Mouse (Mus musculus): ENCODE results near the gene Spata32. TPM values are rescaled to one million over a fixed set of nuclear protein-coding genes. Genes with fewer than 3 reads are reported as not detected.

Gene Spata32
- polyA plus RNA-seq, 1 experiment from 2014 or later: 1.2 TPM

DNA sequence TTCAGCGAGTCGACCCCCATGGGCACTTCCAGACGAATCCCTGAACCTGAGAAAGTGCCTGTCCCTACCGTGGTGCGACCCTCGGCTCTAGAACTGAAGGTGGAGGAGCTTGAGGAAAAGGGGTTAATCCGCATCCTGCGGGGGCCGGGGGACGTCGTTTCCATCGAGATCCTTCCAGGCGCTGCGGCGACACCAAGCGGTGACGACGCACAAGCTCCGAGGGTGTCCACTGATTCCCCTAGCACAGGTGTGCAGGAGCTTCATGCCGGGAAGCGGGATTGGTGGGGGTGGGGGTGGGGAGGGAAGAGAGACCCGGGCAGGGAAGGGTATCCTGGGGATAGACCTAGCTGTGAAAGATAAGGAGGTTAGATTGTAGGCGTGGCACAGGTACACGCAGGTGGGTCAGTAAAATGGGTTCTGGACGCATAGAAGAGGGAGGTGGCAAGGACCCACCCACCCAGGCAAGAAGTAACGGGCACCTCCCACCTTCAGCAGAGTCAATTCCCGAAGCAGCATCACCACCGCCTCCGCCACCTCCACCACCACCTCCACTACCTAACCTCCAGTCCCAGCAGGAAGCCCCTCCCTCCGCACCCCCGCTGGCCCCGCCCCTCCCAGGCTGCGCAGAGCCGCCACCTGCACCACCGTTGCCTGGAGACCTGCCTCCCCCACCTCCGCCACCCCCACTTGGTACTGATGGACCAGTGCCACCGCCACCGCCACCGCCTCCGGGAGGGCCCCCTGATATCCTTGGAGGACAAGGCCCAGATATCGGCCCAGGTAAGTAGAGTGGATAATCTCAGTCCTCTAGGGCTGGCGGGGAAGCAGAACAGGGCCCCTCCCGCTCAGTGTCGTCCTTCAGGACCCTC lies 25.0 kb downstream of the Spata32 start:
- Histone ChIP-seq H3K4me1 (ENCODE audit: control insufficient read depth, insufficient read depth, low read length) (peaks cover 6% of the 10 kb centered on the region; the same call in 1 of the 2 replicates), H3K36me3 (ENCODE audit: control insufficient read depth, insufficient read depth, low read length) (no peaks in the 10 kb centered on the region; the same call in 1 of the 2 replicates), H3K4me2 (ENCODE audit: low read length) (peak overlapping the region; percentile 52), H3K27ac (ENCODE audit: low read length) (no peak overlapping the region), H3K9ac (ENCODE audit: low read depth, low read length) (peak overlapping the region; percentile 56), H3K9me3 (replicated peaks; ENCODE audit: control insufficient read depth, low read length, poor library complexity, severe bottlenecking) (no peaks in the 10 kb centered on the region), H3K27me3 (ENCODE audit: control insufficient read depth, insufficient read depth, low read depth, low read length) (peaks cover 63% of the 10 kb centered on the region), H3K4me3 (ENCODE audit: low read depth, low read length) (peak overlapping the region; percentile 28)
- ATAC-seq: peak; percentile 69
- 5% methylated on average over 42 of the region's 44 CpGs for WGBS

DNA sequence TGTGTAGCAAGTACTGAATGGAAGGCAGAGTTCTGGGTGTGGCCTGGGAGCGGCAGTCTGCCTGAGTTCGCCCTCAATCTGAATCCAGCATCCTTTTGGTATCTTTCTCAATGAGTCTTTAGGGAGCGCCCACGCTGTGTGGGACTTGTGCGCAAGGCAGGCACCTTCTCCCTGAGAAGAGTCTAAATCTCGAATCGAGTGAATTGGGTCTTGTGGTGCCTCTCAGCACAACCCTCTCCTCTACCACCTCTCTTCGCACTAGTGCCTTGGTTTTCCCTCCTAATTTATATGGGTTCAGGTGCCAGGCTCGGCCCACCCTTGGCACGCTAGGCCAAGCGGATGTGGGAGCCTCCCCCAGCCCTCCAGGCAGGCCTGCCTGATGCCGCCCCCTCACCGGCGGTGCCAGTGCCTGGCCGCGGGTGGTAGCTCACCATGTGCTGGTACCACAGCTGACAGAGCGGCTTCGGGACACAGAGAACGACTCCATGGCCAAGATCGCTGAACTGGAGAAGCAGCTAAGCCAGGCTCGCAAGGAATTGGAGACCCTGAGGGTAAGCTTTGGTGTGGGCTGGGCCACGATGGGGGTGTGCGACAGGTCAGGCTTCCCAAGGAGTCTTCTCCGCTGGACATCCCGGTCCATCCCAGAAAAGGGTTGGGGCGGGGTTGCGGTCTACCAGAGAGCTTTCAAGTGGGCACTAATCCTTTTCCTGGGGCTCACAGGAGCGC lies 25.8 kb downstream of the Spata32 start:
- H3K9ac ChIP-seq (ENCODE audit: low read depth, low read length): peak overlapping the region; percentile 56
- no peak for ATAC-seq
- WGBS: 18% methylated on average over 28 of the region's 28 CpGs

DNA sequence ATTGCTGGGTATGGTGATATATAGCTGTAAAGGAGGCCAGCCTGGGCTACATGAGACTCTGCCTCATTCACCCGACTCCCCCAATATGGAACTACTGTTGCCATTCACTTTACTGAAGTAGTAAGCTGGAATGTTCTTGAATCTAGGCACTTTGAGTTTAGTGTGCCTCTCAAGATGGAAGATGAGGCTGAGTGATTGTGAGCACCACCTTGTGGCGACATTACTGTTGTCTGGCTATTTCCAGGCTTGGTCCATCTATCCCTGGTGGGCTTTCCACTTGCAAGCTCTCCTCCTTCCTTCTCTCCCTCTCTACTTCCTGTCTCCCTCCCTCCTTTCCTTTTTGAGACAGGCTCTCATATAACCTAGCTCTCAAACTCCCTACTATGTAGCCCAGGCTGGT lies 33.3 kb downstream of the Spata32 start:
- H3K4me2 ChIP-seq (ENCODE audit: low read length): no peak overlapping the region
- 41% methylated on average over 2 of the region's 2 CpGs for WGBS
- H3K4me3 ChIP-seq (ENCODE audit: low read depth, low read length): no peak overlapping the region
- H3K27ac ChIP-seq (ENCODE audit: low read length): no peak overlapping the region
- H3K9ac ChIP-seq (ENCODE audit: low read depth, low read length): no peak overlapping the region
- no peaks in the 10 kb centered on the region for H3K27me3 ChIP-seq (ENCODE audit: control insufficient read depth, insufficient read depth, low read depth, low read length)
- no peaks in the 10 kb centered on the region for H3K4me1 ChIP-seq (ENCODE audit: control insufficient read depth, insufficient read depth, low read length)
- H3K36me3 ChIP-seq (ENCODE audit: control insufficient read depth, insufficient read depth, low read length): no peaks in the 10 kb centered on the region; the same call in 1 of the 2 replicates
- no peaks in the 10 kb centered on the region for H3K9me3 ChIP-seq (replicated peaks; ENCODE audit: control insufficient read depth, low read length, poor library complexity, severe bottlenecking)
- no peak for ATAC-seq

More for the DNA sequence above, 25.8 kb downstream of the Spata32 start:
- peak overlapping the region; percentile 52 for H3K4me2 ChIP-seq (ENCODE audit: low read length)
- peaks cover 6% of the 10 kb centered on the region; the same call in 1 of the 2 replicates for H3K4me1 ChIP-seq (ENCODE audit: control insufficient read depth, insufficient read depth, low read length)
- H3K9me3 ChIP-seq (replicated peaks; ENCODE audit: control insufficient read depth, low read length, poor library complexity, severe bottlenecking): no peaks in the 10 kb centered on the region
- H3K4me3 ChIP-seq (ENCODE audit: low read depth, low read length): peak overlapping the region; percentile 28
- no peaks in the 10 kb centered on the region; the same call in 1 of the 2 replicates for H3K36me3 ChIP-seq (ENCODE audit: control insufficient read depth, insufficient read depth, low read length)
- H3K27me3 ChIP-seq (ENCODE audit: control insufficient read depth, insufficient read depth, low read depth, low read length): peaks cover 55% of the 10 kb centered on the region
- no peak overlapping the region for H3K27ac ChIP-seq (ENCODE audit: low read length)

DNA sequence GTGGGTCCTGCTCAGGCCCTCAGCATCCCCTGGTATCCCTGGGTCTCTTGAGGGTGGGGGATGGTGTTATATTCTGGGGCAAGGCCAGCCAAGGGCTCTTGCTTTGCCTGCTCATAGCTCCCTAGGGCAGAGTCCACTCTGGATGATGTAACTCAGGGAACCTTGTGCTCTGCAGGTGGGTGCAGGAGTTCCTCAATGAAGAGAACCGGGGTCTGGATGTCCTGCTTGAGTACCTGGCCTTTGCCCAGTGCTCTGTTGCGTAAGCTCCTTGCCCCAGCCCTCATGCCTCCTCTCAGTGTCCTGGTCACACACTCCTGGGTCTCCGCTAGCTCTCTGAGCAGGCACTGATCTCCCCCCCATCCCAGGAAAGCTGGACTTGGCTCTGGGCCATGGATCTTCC lies 36.3 kb downstream of the Spata32 start:
- H3K4me2 ChIP-seq (ENCODE audit: low read length): no peak overlapping the region
- no peaks in the 10 kb centered on the region for H3K9me3 ChIP-seq (replicated peaks; ENCODE audit: control insufficient read depth, low read length, poor library complexity, severe bottlenecking)
- no peak for ATAC-seq
- H3K4me3 ChIP-seq (ENCODE audit: low read depth, low read length): no peak overlapping the region
- H3K27me3 ChIP-seq (ENCODE audit: control insufficient read depth, insufficient read depth, low read depth, low read length): no peaks in the 10 kb centered on the region
- no peaks in the 10 kb centered on the region; the same call in 1 of the 2 replicates for H3K36me3 ChIP-seq (ENCODE audit: control insufficient read depth, insufficient read depth, low read length)
- H3K9ac ChIP-seq (ENCODE audit: low read depth, low read length): no peak overlapping the region
- WGBS: 66% methylated on average over 3 of the region's 3 CpGs
- H3K27ac ChIP-seq (ENCODE audit: low read length): no peak overlapping the region
- no peaks in the 10 kb centered on the region for H3K4me1 ChIP-seq (ENCODE audit: control insufficient read depth, insufficient read depth, low read length)

DNA sequence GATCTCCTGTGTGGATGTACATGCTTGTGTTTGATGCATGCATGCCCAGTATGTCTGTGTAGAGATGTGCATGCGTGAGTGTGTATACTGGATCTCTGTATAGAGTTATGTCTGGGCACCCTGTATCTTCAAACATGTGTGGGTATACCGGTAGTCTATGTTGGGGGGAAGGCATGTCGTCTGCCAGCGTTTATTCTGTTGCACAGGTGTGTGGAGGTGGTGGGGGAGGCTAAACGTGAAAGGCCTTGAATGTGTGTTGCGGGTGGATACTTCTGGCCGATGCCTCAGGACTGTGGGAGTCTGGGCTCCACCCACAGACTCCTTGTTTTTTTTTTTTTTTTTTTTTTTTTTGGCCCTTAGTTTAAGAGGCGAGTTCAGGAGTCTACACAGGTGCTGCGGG lies 36.9 kb downstream of the Spata32 start:
- Histone ChIP-seq H3K4me2 (ENCODE audit: low read length) (no peak overlapping the region), H3K9me3 (replicated peaks; ENCODE audit: control insufficient read depth, low read length, poor library complexity, severe bottlenecking) (no peaks in the 10 kb centered on the region), H3K4me1 (ENCODE audit: control insufficient read depth, insufficient read depth, low read length) (no peaks in the 10 kb centered on the region), H3K36me3 (ENCODE audit: control insufficient read depth, insufficient read depth, low read length) (no peaks in the 10 kb centered on the region; the same call in 1 of the 2 replicates), H3K4me3 (ENCODE audit: low read depth, low read length) (no peak overlapping the region), H3K27ac (ENCODE audit: low read length) (no peak overlapping the region), H3K27me3 (ENCODE audit: control insufficient read depth, insufficient read depth, low read depth, low read length) (no peaks in the 10 kb centered on the region), H3K9ac (ENCODE audit: low read depth, low read length) (no peak overlapping the region)
- no peak for ATAC-seq
- WGBS: 77% methylated on average over 9 of the region's 9 CpGs

DNA sequence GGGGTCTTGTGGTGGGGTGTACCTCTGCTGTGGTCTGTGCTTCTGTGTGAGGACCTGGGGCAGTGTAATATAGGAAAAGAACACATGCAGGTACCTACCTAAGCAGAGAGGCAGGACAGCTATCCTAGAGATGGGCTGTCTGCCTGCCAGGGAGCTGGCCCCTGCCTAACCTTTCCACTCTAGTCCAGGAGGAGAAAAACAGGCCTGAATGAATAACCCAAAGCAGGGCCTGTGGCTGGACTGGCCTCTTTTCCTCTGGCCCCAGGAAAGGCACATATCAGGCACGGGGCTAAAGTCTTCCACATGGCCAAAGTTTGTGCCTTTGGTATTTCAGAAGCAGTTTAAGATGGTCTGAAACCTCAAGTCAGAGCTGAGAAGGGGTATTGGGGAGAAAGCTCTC lies 37.8 kb downstream of the Spata32 start:
- 69% methylated on average over 1 of the region's 1 CpGs for WGBS
- no peaks in the 10 kb centered on the region for H3K4me1 ChIP-seq (ENCODE audit: control insufficient read depth, insufficient read depth, low read length)

DNA sequence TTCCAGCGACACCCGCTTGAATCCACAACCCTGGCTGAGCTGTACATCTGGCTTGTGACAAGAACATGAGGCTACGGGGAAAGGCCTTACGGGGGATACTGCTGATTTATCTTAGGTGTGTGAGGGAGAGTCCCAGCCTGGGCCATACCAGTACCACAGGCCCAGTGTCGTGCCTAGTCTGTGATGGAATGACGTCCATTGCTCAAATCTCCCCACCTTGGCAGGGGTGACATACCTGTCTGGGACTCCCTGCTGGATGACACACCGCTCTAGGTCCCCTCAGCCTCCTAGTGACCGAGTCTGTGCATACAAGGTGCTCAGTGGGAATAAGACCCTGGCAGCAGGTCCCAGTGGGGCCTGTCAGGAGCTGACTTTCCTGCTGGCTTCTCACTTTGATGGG lies 39.5 kb downstream of the Spata32 start:
- no peak overlapping the region for H3K4me2 ChIP-seq (ENCODE audit: low read length)
- no peaks in the 10 kb centered on the region for H3K36me3 ChIP-seq (ENCODE audit: control insufficient read depth, insufficient read depth, low read length)
- peaks cover 3% of the 10 kb centered on the region; the same call in 1 of the 2 replicates for H3K4me1 ChIP-seq (ENCODE audit: control insufficient read depth, insufficient read depth, low read length)
- 89% methylated on average over 8 of the region's 8 CpGs for whole genome bisulfite sequencing
- H3K9me3 ChIP-seq (replicated peaks; ENCODE audit: control insufficient read depth, low read length, poor library complexity, severe bottlenecking): no peaks in the 10 kb centered on the region
- no peak overlapping the region for H3K4me3 ChIP-seq (ENCODE audit: low read depth, low read length)
- no peaks in the 10 kb centered on the region for H3K27me3 ChIP-seq (ENCODE audit: control insufficient read depth, insufficient read depth, low read depth, low read length)
- H3K27ac ChIP-seq (ENCODE audit: low read length): no peak overlapping the region
- ATAC-seq: no peak
- no peak overlapping the region for H3K9ac ChIP-seq (ENCODE audit: low read depth, low read length)

More for the DNA sequence above, 37.8 kb downstream of the Spata32 start:
- no peak overlapping the region for H3K4me2 ChIP-seq (ENCODE audit: low read length)
- no peak overlapping the region for H3K4me3 ChIP-seq (ENCODE audit: low read depth, low read length)
- no peak overlapping the region for H3K27ac ChIP-seq (ENCODE audit: low read length)
- no peaks in the 10 kb centered on the region for H3K27me3 ChIP-seq (ENCODE audit: control insufficient read depth, insufficient read depth, low read depth, low read length)
- no peak for ATAC-seq
- no peaks in the 10 kb centered on the region for H3K9me3 ChIP-seq (replicated peaks; ENCODE audit: control insufficient read depth, low read length, poor library complexity, severe bottlenecking)
- no peak overlapping the region for H3K9ac ChIP-seq (ENCODE audit: low read depth, low read length)
- no peaks in the 10 kb centered on the region for H3K36me3 ChIP-seq (ENCODE audit: control insufficient read depth, insufficient read depth, low read length)

DNA sequence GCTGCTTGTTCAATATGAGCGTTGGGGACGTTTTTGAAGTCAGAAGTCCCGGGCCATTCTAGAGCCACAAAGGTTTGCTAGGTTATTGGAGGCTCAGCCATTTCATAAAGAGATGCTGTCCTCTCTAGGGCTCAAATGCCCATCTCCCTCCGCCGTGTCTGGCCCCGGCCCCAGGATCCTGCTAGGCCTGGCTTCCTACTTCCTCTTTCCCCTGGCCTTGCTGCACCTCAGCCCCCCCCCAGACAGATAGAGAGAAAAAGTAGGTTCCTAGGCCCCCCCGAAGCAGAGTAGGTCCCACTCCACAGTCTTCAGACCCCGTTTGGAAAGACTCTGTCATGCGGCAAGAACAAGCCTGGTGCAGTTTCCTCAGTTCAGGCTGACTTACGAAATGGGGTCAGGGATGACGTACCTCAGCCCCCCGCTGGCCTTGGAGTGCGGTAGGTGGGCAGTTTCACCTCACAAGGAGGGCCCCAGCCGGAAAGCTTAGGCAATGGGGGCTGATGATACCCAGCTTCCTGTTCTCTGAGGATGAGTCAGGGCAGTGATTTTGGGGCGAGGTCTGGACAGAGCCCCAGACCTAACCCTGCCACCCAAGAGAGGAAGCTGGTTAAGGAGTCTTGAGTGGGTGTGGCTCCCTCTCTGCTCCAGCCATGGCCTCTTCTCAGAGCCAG lies 40.3 kb downstream of the Spata32 start:
- WGBS: 81% methylated on average over 15 of the region's 15 CpGs
- H3K27me3 ChIP-seq (ENCODE audit: control insufficient read depth, insufficient read depth, low read depth, low read length): no peaks in the 10 kb centered on the region
- no peaks in the 10 kb centered on the region for H3K9me3 ChIP-seq (replicated peaks; ENCODE audit: control insufficient read depth, low read length, poor library complexity, severe bottlenecking)
- H3K4me3 ChIP-seq (ENCODE audit: low read depth, low read length): no peak overlapping the region
- ATAC-seq: no peak
- peaks cover 4% of the 10 kb centered on the region for H3K4me1 ChIP-seq (ENCODE audit: control insufficient read depth, insufficient read depth, low read length)
- H3K27ac ChIP-seq (ENCODE audit: low read length): no peak overlapping the region
- no peaks in the 10 kb centered on the region for H3K36me3 ChIP-seq (ENCODE audit: control insufficient read depth, insufficient read depth, low read length)
- H3K9ac ChIP-seq (ENCODE audit: low read depth, low read length): no peak overlapping the region
- no peak overlapping the region for H3K4me2 ChIP-seq (ENCODE audit: low read length)

Data from midbrain, embryonic 16.5 days (tissue).